Mouse (Mus musculus) G1E (cell line): ENCODE data around the gene Prdm16.

ENCODE experiments used
- CTCF ChIP-seq: IDR thresholded peaks from 2 replicates; pipeline ENCODE4 v1.5.1; 2012; ENCODE audit warnings: low read depth, low read length, inconsistent platforms, mixed read lengths
- GATA1 ChIP-seq: IDR thresholded peaks from 2 replicates; pipeline ENCODE4 v1.6.1; 2012; ENCODE audit warnings: borderline replicate concordance, low read length, inconsistent platforms, mixed read lengths

GRCm38 (mm10) chr4:154569845-154570244 lies 66.8 kb downstream of the Prdm16 start:
- TF ChIP-seq GATA1 (no peak), CTCF (no peak)
